Mouse (Mus musculus) retina, adult 2 months (tissue): ENCODE measurements at regions not wholly inside any gene's neighbourhood (a gene's known extent, or its start where the extent isn't known, plus 50 kb on each side); places are given as distances from the start of the nearest gene placed in this dataset.

ENCODE experiments used
- DNase-seq: peaks from one replicate; pipeline ENCODE4 v3.0.0-alpha.2; 2012; ENCODE audit warnings: low read depth, low spot score

DNA sequence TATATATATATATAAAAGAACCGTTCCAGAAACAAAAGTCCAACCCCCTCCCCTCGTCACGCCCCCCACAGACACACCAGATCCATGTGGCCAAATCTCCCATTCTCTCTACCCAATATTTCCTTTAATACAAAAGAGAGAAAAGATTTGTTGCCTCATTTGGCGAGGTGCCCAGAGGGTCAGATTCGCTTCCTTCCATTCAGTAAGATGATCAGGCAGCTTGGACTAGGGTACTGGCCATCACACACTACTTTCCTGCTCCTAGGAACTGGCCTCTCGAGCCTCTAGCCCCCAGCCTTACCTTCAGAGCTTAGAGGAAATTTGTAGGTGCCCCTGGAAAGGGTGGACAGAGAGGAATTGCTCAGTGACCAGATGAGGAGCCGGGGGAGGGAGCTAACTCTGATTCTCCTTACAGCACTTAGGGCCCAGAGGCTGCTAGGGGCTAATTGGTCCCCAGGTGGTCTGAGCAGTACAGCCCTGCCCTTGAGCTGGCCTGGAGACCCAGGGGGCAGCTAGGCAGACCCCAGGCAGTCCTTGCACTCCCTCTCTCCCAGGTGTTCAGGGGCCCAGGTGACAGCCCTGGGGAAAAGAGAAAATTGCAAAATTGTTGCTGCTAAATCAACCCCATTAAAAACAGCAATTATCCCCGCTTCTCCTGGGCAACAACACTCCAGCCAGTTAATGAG is 470.4 kb upstream of the Mgmt start:
- DNase-seq, result no peak

DNA sequence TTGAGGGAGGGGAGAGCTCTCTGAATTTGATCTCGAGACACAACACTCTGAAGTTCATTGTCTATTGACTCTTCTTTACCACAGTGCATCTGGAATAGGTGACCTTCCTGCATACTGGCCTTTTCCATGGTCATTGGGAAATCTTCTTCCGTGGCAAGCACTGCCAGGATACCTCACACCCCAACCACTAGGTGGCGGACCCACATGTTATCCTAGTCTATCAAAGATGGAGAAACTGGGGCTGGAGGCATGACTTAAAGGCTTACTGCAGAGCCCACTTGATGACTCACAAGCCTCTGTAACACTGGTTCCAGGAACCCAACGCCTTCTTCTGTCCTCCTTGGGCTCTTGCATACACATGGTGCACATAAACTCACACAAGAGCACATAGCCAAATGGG is 467.2 kb upstream of the Mgmt start:
- DNase-seq, result no peak

DNA sequence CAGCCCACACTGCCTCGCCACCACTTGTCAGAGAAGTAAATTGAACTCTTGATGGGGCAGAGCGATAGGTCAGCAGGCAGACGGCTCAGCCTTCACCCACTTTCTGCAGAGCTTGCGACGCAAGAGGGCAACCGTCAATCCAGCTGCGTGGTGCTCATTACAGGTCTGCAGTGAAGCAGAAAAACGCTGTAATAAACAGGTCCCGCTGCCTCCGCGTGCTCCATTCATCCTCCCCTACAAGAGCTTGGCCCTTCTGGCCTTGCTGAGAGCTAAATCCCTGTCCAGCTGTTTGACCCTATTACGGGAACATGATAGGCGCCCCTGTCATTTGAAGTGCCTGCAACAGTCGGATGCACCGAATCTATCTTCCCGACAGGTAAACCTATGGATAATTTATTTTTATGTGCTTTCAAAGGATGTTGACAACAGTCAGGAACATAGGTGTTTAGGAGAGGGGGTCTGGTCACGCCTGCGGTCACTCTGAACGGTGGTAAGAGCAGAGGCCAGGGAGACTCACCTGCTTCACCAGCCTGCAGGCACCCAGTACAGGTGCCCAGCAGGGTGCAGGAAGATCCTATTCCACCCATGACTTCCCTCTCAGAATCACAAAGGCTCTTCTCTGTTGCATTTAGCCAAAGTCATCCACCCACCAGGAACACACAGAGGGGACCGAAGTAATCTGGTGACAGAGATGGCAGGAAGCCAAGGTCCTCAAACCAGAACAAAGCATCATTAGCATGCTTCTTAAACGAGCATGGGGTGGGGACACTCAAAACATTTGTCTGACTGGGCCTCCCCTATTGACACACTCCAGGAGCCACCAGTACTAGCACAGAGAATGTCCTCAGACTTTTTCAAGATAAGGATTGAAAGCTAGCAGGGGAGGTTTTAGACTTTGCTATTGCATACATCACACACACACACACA is 464.1 kb upstream of the Mgmt start:
- no peak for DNase-seq

DNA sequence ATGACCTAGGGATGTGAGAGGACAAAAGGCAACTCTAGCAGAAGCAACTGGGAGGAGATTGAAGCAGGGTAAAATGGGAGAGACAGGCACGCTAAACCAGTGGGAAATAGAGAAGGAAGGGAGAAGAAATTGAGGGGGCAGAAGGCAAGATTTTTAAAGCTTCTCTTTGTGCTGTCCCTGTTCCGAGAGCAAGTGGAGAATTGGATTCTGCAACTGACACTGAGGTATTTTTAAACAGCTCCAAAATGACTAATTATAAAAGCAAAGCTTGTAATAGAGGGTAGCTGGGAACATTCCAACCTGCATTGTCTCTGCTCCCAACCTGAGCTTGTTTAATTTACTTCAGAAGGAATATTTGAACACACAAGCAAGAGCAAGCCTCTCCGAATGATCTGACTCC is 460.7 kb upstream of the Mgmt start:
- no peak for DNase-seq

DNA sequence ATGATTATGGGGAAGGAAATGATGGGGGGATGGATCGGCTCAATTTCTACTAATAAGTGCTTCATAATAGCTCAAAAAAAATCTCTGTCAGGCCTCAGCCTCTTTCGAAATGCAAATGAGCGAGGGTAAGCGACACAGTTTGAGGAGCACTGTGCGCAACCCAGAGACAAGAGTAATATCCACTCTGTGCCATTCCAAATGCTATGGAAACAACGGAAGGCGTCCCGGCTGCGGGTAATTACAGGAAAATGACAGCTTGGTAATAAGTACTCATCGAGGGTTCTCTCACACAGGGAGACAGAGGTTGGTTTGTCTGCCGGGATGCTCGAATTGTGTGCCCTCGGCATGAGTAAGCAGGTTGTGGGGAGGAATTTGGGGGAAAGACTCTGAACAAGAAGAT is 459.9 kb upstream of the Mgmt start:
- no peak for DNase-seq

DNA sequence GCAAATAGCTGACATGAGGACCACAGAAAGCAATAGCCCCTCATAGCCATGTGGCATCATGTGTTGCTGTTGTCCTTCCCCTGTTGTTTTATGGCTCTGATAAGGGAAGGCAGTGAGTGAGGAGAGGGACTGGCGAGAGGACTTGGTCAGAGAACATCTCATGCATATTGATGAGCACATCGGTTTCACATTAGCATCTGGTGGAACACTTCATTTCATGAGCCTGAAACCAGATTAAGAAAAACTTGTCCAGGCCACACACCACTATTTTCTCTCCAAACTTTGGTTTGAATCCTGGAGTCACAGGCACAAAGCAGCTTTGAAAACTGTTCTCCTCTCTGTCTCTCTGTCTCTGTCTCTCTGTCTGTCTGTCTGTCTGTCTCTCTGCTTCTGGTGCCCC is 451.0 kb upstream of the Mgmt start:
- DNase-seq, result no peak

DNA sequence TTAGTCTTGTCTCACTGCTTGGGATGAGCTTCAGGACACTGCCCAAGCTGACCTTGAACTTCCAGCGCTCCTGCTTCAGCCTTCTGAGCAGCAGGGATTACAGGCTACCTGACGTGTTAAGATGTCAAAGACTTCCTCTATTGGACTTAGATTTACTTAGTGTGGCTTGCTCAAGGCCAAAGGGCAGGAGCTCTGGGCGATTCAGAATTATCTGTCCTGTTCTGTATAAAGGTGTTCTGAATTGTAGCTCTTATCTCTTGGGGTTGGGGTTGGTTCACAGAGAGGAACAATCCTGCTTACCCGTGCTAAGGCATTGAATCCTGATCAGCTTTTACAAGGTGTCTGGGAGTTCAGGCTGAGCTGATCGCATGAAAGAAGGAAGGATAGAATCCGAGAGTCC is 449.3 kb upstream of the Mgmt start:
- DNase-seq, result no peak

DNA sequence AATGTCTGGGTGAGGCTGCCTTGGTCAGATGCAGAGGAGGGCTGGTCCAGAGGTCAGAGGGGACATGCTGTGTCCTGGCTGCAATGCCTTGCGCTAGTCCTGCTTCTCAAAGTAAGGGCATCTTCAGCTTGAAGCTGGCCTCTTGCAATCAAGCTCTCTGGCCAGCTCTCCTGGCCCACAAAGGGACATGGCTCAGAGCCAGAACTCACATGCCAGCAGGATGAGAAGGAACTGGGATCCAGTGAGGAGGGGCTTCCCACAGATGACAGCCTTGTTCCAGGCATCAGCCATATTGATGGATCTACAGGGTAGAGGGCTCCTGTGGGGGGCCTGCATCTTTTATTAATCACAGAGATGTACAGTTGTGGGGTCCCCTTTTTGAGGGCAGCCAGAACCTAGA is 445.1 kb upstream of the Mgmt start:
- DNase-seq, result no peak

DNA sequence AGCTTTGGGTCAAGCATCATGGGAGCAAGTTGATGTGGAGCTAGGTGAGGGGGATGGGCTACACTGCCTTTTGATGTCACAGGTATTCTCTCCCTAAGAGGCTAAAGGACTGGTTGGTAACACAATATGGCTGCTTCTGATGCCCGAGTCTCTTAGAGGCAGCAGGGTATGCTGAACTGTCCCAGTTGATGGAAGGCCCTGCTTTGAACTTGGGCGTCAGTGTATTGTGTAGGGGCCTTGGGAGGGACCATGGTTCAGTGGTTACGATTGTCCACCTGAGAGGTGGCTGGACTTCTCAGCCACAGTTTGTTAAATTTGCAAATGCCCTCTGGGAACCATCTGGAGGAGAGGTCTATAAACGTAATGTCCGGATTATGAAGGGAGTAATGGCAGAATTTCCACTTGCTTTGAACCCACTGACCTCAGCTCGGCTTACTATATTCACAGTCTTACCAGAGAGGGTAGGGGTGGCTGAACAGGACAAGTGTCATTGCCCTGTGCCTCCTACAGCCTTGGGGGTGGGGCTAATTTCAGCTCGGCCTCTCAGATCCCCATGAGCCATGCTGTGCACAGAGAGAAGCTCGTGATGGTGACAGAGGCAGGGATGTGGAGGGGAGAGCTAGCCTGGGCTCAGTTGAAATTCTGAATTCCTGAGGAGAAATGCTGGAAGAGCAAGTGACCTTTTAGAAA is 442.6 kb upstream of the Mgmt start:
- no peak for DNase-seq

DNA sequence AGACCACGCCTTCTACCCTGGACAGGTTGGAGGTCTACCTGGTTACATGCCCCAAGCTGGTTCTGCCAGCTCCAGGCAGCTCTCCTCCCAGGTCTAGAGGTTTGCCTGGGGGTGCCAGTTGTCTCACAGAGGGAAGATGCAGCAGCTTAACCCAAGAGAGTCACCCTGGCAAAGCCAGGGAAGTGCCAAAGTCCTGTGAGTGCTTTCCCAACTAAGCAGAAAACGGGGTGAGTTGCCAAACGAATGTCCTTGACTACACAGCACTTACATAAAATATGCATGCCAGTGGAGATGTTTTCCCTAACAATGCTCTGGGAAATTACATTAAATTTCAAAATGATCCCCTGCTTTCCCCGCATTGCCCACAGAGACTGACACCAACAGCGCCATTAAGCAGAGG is 441.9 kb upstream of the Mgmt start:
- no peak for DNase-seq

DNA sequence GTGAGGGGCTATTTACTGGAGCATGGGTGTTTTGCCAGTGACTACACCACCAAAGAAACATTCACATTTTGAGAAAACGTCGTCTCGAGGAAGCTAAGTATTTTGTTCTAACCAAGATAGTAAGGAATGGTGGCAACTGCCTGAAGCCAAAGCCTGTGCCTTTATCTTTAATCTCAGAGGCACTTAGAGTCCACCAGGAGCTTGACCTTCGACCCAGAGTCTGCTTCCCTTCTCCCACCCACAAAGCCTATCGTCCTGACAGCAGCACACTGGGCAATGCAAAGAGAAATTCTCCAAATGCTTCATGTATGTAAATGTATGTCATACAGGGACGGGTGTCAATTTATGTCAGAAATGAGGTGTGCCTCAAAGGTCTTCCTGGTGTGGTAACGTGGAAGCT is 437.2 kb upstream of the Mgmt start:
- DNase-seq, result no peak

DNA sequence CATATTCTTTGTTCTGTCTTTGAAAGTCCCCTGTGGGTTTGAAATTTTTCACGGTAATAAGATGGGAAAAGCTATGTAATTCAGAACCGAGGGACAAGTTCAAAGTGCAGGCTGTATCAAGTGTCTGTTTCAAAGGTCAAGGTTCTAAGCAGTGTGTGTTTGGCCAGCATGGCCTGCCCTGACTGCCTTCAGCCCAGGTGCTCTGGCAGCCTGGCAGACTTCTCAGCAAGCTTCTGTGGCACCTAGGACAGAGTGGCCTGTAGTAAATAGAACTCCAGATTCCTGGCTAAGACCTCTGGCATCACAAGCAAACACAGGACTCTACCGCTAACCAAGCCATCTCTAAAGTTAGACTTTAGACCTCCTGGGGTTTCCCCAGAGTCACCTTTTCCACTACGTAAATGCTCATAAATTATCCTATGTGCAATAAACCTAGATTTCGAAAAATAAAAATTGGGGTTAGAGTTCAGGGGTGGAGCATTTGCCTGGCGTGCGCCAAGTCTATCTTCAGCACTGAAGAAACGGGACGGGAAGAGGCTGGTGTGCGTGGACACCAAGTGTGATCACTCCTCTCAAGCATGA is 436.5 kb upstream of the Mgmt start:
- no peak for DNase-seq

DNA sequence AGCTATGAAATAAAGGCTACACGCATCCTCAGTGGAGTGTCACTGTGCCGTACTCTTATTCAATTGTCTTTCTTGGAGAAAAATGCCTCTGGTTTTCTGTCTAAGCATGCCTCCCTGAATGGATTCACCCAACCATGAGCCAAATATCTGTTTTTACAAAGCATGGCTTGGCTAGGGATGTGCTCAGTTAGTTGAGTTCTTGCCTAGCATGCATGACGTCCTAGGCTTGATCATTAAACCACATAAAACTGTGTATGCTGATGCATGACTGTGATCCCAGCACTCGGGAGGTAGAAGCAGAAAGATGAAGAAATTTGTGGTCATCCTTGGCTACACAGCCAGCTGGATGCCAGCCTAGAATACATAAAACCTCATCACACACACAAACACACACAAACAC is 417.3 kb upstream of the Mgmt start:
- no peak for DNase-seq

DNA sequence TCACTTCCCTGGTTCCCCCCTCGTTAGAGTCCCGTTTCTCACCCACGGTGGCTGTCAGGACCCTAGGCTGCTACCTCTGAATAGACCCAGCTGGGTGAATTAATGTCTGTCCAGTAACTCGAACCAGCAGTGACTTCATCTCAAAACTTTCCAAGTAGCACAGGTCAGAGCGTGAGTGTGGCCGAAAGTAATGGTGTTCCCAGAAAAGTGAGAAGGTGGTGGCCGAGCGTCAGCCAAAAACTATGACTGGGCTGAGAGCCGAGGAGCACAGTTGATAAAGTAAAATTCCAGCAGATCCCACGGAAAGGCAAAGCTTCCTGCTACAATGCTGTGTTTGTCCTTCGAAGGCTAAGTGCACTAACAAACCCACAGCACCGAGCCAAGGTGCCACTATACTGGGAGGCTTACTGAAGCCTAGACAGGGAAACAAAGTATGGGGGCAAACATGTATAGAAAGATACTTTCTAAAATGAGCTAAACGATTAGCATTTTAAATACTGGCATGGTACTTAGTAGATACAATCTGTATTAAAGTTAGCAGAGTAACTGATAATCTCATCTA is 413.7 kb upstream of the Mgmt start:
- no peak for DNase-seq

DNA sequence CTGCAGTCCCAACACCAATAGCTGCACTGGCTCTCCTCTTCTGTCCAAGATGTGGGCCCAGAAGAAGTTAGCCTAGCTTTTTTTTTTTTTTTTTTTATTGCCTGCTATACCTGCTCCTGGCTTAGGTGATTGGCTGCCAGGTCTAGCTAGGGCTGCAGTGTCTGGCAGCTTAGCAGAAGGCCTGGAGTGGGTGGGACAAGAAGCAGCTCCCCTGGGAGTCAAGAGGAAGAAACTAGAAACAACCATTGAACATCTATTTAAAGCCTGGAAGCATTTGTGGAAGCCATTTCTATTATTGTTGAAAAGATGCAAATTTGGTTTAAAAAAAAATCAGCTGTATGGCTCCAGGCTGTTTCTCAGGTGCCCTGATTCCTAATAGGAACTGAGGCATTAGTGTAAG is 411.2 kb upstream of the Mgmt start:
- no peak for DNase-seq

DNA sequence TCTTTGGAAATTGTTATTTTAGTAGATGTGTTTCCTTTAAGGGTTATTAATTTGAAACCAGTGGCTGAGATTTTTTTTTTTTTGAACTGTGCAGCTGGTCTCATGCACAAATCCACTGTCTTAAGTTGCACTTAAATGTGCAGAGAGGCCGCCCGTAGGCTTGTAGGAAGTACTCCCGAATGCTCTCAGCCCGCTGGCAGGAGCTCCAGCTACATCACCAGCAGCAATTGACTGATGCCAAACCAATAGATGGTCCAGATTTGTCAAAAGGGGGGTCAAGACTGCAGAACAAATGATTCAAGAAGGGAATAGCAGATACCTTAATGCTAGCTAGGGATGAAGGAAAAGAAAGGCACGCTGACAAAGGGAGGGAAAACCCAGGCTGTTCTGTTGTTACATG is 406.9 kb upstream of the Mgmt start:
- DNase-seq, result no peak

DNA sequence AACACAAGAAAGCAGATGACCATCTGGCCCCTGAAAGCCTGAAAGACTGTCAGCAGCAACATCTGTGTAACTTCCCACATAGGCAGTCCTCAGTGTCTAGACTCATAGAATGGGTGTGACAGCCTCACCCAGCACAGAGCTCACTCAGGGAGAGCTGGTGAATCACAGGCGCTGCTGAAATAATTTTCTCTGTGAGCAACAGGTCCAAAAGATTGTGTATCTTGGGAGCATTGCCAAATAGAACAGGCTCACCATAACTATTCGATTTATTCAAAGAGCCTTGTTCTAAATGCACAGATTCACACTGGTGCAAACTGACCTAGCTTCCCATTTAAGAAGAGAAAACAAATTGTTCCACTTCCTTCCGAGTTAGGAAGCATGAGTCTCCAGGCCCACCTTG is 399.6 kb upstream of the Mgmt start:
- no peak for DNase-seq

DNA sequence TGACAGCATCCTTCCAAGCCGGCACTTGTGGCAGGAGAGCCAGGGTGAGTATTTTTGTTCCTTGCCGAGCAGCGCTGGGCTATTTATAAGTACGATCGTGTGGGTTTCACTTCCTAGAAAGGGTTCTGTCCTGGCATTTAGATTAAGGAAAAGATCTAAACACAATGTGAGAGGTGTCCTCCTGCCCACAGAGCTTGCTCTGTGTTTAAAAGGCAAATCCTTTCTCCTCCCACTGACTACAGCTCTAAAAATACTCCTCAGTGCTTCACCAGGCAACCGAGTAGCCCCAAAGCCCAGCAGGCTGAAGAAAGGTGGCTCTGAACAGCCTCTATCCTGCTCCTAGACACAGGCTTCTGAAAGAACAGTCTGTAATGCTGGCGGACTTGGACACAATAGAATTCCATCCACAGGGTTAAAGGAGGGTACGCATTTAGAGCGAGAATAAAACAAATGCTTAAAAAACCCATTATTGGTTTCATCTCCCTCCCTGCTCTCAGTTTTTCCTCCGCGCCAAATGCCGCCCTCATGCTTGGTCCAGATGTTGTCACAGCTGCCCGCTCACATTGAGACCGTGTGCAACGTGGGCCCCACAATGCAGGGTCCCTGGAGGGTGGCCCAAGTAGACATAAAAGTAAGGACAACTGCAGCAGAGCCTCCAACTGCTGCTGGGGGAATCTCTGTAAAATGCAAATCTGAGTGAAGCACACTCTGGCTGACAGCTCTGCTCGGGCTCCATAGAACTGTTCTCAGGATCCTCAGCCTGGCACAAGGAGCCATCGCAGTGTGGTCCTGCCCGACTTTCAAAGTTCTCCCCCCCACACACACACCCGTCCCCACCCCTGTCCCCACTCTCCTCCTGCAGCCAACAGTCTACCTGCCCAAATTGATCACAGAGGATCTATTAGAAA is 397.8 kb upstream of the Mgmt start:
- DNase-seq, result no peak

DNA sequence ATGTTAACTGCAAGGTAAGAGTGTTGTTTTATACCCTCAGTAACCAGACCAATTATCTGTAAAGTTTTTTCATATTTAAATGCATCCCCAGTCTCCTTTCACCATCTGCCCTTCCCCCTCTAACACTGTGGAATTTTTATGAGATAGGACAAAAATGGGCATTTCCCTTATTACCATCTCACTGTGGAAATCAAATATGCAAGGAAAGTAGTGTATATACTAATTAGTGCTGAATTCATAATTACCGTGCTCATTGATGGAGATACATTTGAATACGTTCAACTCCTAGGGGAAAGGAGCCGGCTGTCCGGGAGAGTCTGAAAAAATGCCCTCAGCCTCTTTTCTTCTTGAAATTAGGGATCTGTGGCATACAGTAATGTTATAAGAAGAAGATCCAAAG is 394.4 kb upstream of the Mgmt start:
- no peak for DNase-seq

DNA sequence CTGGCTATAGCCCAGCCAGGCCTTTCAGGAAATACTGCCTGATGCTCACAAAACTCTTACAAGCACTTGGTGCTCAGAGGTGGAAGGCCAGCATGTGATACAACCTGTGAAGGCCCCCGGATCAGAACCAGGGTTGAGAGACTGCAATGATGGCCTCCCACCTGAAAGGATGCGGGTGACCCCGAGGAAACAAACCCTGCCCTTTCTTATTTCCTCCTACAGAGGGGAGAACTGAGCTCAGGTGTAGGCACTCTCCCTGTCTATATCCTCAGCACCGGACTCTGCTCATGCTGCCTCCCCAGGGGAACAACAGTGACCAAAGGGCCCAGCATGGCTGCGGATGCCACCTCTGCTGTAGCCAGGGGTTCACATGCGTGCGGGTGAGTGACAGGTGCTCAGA is 393.3 kb upstream of the Mgmt start:
- DNase-seq, result no peak
